Mouse (Mus musculus) adrenal gland, postnatal 10 days (tissue): ENCODE data around the gene Usp50. TPM values are rescaled to one million over a fixed set of nuclear protein-coding genes. Genes with fewer than 3 reads are reported as not detected.
A peak's percentile ranks its signal among the peaks of the same experiment; 100 is the strongest.

Experiments
- DNase-seq: peaks from one replicate; pipeline ENCODE4 v3.0.0; 2021; ENCODE audit warnings: mixed read lengths
- total RNA-seq, 2 experiments: library from RNA; stranded (reverse); gene quantifications; 2 replicates each; pipeline ENCODE4 v1.2.3; 2021

Gene Usp50
- total RNA-seq, 2 experiments from 2014 or later: not detected

DNA sequence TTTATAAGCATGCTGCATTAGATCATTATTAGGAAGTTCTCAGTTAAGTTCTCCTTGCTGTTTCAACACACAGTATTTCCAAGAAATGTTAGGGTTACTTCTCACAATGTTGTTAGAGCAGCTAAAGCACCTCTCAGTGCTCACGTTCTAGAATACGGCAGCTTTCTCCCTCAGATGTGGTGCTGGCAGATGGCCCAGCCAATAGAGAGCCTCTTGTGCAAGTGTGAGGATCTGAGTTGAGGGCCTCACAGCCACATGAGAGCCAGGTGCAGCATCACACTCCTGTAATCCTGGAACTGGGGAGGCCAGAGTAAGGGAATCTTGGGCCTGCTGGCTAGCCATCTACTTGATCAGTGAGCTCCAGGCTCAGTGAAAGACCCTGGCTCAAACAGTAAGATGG is 43.0 kb downstream of the Usp50 start:
- DNase-seq: peak; percentile 15

DNA sequence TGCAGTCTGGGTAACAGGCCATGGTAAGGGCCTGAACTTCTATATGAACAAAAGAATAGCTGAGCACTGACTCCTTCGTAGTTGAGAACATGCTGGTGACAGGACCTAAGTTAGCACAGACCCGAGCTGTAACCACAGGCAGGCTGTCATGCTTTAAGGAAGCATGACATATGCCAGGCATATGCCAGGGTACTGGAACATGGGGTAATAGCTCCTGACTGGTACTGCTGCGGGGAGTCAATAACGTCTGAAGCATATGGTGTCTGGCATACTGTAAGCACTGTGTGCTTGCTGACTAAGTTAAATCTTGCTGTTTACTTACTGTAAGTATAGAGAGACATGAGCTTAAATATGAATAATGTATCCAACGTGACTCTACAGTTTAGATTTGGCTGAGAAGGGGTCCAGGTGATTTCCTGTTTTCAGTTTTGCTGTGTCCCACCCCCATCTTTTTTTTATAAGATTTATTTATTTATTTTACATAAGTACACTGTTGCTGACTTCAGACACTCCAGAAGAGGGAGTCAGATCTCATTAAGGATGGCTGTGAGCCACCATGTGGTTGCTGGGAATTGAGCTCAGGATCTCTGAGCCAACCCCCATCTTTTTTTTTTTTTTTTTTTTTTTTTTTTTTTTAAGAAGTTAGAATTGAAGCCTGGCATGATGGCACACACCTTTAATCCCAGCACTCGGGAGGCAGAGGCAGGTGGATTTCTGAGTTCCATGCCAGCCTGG is 47.8 kb downstream of the Usp50 start:
- no peak for DNase-seq

DNA sequence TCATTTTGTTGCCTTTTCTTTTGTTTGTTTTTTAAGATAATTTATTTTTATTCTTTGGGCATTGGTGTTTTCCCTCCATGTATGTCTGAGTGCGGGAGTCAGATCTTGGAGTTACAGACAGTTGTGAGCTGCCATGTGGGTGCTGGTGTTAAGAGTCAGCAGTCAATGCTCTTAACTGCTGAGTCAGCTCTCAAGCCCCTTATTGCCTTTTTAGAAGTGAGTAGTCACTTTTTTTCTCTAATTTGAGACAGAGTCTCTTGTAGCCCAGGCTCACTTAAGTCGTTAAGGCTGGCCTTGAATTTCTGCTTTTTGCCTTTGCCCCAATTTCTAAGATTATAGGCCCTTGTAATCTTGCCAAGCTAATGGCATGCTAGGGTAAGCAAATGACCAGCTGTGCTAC is 52.8 kb downstream of the Usp50 start:
- DNase-seq: no peak

DNA sequence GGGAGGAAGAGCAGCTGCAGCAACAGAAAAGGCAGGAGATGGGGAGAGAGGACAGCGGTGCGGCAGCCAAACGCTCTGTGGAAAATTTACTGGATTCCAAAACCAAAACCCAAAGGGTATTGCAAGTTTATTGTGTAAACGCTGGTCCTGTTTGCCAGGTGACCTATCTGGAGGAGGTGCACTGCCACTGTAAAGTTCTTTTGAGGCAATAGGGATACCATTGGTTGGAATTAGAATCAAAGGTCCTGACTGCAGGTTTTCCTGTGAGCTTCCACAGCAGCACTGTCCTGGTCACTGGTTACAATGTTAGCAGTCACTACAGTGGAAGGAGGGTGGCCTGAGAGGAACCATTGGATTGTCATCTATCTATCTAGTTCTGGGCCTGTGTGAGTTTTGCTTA is 54.1 kb downstream of the Usp50 start:
- peak; percentile 19 for DNase-seq

DNA sequence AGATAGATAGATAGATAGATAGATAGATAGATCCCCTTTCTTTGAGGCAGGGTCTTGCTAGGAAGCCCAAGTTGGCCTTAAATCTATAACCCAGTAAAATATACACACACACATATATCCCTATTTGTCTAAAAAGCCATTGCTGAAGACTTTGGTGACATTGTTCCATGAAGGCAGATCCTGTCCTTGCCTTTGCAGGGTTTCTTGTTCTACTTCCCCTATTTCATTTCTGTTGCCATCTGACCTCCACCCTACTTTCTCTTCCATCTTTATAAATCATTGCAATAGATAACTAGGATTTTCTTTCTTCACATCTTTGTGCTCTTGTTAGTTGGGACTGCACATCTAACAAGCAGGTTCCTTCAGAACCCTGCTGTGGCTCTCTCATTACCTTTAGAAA is 70.3 kb downstream of the Usp50 start:
- DNase-seq: no peak

DNA sequence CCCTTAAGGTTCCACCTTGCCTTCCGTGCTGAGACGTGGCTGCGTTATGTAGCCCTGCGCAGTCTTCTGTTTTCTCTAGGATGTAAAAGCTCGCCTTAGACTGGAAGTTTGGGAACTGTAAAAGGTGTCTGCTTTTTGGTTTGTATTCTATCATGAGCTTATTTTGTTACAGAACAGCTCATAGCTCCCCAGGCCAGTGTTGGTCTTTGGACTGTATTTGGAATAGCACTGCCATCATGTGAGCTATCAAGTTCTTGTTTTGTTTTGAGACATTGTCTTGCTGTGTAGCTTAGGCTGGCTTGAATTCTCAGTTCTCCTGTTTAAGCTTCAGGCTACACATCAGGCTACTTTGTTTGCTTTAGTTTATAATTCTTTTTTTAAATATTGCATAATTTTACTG is 70.7 kb downstream of the Usp50 start:
- DNase-seq: no peak

DNA sequence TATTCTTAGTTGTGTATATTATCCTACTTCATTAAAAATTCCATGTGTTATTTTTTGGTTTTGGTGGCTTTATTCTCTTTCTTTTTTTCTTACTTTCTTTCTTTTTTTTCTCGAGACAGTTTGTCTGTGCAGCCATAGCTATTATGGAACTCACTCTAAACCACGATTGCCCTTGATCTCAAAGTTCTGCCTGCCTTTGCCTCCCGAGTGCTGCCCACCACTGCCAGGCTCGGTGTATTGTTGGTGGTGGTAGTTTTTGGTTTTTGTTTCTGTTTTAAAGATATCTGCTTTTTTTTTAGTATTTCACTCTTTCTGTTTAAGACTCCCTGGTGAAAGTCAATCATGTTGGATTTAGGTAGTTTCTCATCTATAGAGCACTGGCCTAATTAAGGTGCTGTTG is 74.9 kb downstream of the Usp50 start:
- no peak for DNase-seq

DNA sequence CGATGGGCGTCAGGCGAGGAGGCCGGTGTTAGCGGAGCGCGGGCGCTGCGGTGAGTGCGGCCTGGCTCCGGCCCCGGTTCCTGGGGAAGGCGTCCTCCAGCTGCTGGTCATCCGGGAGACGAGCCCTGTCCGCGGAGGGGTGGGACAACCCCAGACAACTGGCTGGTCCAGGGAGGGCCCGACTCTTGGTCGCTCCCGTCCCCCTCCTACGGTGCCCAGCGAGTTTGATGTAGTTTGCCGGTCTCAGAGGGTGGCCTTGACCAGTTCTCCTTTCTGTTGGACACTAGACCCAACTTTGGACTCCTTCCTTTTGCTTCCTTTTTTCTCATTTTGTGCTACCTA is 75.9 kb downstream of the Usp50 start:
- no peak for DNase-seq

DNA sequence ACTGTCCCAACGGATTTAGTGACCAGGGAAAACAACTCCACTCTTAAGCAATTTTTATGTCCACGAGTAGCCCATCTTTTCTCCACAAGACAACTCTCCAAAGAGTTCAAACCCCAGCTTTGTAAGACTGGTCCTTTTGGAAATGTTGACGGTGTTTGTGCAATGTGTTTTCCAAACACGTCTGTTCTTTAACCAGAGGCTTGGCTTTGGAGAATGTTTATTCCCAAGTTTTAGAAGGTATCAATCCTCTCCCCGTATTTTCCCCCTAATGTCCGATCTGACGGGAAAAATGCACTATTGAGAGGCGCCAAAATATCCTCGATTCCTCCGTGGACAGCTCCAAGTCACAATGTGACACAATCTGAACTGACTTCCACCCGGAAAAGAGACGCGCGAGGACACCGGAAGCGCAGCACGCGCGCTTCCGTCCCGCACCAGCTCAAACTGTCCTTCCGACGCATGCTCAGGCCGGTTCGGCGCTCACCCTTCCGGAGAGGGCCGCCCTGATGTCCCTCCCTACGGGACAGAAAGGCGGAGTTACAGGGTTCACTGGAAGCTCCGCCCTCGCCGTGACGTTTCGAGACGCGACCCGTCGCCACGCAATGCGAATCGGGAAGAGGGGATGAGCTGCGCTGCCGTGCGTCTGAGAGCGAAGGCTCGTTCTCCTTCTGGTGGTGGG is 76.4 kb downstream of the Usp50 start, which contains the start of gene Usp8:
Gene Usp8 (plus strand): TSS at position 570 of the 679 bp plus-strand sequence.
- DNase-seq: peak; percentile 99

DNA sequence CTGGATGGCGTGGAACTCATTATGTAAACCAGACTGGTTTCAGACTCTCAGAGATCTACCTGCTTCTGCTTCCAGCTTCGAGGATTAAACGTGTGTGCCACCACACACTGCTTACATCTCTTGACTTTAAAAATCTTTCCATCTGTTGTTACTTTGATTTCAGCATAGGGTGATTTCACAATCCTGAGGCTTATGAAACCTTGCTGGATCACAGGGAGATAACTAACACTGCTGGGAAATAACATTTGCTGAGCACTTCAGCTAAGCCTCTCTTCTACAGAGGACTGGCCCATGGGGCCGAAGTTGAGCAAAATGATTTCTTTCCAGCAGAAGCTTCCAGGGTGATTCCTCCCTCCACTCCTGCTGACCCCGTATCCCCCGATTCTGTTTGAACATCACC is 88.0 kb downstream of the Usp50 start:
- DNase-seq: no peak

DNA sequence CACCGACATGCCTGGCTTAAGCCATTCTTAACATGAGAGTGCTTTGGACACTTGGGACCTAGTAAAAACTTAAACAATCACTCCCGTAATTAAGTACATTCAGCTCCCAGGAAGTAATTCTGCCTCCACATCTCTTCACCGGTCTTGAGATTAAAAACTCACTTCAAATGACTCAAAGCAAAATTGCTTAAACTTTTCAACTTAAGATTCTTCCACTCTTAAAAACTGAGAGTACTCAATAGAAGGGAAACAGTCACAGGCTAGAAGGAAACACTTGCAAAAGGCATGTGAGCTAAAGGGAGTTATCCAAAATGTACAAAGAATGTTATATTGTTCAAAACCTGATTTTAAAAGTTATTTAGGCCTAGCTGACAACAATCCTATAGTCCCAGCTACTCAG is 92.0 kb downstream of the Usp50 start:
- DNase-seq: no peak

DNA sequence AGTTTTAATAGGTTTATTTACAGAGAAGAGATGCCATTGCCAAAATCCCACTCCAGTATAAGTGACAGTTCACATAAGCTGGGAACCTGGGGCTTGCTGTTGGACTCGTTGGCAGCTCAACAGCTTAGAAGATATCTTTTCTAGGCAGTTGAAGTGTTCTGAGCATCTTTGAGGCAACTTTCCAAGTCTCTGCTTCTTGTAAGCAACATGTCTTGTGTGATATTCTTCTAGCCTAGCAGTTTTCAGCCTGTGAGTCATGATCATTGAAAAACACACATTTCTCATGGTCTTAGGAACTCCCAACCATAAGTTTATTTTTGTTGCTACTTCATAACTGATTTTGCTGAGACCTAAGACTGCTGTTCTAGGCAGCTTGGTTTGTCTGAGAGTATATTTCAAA is 100.3 kb downstream of the Usp50 start:
- DNase-seq: no peak

DNA sequence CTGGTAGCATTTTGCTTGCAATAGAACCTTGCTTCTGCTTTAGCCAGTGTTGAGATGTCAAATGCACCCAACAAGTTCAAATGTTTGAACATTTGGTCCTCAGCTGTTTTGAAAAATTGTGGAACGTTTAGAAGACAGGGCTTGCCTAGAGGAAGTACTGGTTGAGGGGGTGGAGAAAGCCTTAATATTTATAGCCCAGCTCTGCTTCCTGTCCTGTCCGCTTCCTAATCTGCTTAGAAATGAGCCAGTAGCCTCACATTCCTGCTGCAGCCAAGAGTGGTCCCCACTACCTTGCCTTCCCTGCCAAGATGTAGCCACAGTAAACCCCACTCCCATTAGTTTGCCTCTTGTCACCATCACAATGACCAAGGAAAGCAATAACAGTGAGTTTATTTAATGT is 100.9 kb downstream of the Usp50 start:
- no peak for DNase-seq

DNA sequence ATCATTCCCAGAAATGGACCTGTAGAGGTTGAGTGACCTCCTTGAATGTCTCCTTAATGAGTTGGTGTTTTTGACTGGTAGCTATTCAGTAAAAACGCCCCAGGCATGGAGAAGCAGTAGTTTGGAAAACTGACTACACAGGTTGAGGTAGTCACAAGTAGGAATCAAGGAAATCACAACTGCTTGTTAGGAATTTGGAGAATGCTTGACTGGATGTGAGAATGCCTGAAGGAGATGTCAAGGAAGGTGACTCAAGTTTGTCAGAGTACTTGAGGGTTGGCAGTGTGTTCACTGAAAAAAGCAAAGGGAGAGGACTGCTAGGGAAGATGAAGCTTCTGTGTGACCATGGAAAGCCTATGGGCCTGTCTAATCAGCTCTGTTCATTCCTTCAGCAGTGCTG is 105.9 kb downstream of the Usp50 start:
- no peak for DNase-seq

DNA sequence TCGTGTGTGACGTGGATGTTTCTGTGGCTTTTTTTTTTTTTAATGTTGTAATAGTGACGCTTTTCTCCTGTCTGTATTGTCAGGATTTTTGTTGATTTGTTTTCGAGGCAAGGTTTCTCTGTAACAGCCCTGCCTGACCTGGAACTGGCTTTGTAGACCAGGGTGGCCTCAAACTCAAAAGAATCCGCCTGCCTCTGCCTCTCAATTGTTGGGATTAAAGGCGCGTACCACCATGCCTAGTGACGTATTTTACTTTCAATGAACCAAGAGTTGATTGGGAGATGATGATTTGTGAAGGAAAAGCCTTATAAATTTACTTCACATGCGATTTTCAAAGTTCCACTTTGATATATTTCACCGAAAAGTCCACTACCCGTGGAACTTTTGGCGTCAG is 107.2 kb downstream of the Usp50 start, which contains the start of gene Gabpb1:
Gene Gabpb1 (minus strand): TSS at position 216 of the 394 bp plus-strand sequence.
- no peak for DNase-seq

DNA sequence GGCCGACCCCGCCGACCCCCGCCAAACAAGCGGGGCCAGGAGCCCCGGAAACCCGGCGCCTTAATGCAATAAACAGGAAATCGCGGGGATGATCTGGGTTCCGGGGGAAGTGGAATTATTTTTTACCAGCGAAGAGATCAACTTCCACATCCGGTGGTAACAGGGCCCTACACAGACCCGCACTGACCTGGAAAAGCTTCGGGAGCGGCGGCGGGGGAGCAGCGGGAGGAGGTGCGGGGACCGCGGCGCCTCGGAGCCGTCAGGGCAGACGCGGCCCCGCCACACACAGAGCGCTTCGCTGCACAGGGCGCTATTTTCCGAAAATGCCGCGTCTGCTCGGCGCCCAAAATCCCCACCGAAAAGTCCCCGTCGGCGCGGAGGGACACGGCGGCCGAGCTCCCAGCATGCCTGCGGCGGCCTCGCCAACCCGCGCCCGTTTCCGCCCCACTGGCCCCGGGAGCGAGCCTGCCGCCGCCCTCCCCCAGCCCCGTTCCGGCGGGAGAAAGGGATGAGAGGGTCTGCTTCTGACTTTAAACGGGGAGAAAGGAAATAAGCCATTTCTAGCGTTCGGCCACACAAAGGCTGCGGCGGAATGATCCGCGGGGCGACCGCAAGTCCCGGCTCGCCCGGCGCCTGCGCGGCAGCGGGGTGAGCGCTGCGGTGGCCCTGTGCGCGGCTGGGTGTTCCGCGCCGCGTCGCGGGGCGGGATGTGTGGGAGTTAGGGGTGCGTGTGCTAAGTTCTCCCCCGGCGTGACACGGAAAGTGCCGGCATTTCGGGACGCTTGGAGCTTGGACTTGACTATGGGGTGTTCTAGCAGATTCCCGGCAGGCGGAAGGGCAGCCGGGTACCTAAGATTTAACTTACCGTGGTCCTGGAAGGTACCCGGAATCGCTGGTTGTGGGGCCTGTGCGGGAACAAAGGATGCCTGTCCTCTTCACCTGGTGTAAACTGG is 107.8 kb downstream of the Usp50 start:
- DNase-seq: peak; percentile 89

DNA sequence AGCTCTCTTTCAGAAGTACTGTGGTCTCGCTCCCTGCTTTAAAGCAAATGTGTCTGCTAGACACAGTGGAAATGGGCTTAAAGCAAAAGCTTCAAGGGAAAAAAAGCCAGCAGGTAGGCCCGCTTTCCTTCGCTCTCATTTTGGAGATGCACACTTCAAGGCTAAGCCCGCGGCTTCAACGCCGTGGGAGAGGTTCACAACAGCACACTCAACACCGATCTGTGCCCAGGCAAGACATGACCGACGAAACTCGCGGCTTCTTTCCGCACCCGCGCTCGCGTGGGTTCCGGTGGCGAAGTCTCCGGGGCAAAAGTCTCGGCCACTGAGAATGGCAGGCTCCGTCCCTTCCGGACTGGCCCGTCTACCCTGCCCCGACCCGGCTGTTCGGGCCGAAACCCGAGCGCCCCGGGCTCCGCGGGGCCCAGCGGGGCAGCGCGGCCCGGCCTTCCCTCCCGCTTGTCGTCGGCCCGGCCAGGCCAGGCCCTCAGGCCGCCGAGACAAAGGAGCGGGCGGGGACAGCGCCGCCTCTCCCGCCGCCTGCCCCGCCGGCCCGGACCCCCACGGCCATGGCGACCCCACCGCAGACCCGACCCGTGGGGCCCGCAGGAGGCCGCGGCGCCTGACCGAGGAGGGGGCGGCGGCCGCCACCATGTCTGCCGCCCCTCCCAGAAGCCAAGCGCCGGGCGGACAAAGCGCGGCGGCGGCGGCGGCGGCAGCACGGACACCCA is 108.7 kb downstream of the Usp50 start:
- DNase-seq: peak; percentile 65

DNA sequence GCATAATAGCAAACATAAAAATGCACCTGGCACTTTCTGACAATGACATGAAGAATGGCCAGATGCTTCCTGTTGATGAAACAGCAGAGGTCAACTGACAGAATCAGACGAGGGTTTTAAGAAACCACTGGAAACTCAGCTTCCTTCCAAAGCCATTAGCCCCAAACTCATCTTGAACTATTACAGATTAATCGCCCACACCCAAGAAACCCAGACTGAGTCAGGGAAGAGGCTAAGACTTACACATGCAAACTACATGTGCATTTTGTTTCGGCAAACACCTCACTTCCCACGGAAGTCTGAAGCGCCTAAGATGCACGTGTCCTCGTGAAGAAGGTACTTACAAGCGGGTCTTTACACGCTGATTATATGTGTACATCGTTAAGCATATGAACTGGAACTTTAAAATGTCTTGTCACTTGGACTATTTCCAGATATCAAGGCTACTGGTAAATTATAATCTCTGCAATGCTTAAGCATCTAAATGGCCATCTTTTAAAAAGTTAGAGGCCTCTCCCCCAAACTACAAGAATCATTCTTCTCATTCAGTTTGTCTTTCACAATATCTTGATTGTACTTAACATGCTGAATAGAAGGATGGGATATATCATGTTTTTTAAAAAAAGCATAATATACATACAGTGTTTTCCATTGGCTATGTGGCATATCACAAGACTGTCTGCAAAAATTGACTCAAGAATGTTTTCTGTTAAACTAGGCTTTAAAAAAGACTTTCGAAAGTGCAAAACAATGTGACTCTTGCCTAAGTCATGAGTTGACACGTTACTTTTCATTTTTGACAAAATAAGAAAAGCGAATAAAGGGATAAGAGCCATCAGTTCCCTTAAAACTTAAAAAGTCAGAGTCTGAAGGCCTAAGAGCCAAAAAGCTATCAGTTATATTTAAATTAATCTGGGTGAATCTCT is 109.7 kb downstream of the Usp50 start:
- DNase-seq: no peak

DNA sequence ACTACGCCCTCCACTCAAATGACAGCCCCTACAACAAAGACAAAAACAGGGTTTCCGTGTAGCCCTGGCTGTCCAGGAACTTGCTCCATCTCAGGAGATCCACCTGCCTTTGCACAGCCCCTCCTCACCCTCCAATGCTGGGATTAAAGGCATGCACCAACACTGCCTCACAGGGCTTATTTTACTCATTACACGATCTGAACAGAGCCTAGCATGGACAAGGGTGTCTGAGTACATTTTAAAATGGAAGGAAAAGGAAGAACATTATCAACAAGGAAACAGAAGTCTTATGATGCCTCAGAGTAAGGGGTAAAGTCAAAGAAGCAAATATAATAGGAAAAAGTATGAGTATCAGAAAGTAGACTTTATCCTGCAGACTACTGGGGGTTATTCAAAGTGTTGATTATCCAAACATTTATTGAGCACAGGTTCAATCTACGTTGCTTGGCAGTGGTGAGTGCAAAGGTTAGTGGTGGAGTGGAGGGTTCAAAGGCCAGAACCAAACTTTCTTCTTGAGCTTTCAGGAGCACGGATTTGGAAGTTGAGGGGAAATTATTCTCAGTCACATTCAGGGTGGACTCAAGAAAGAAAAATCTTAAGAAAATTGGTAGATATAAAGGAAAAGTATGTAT is 114.5 kb downstream of the Usp50 start:
- DNase-seq: no peak

DNA sequence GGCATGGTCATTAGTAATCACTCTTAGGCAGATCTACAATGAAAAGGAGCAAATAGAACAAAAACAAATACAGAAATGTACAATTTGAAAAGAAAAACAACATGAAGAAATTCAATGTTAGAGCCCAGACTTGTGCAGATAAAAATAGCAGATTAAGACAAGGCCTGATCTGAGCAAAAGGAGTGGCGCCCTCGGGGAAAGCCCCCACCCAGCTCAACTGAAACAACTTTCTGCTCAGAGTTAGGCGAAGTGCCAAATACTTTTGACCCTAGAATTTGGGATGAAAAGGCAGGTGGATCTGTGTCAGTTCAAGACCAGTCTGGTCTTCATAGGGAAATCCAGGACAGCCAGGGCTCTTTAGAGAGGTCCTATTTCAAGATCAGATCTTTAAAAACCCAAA is 117.3 kb downstream of the Usp50 start:
- DNase-seq: no peak

DNA sequence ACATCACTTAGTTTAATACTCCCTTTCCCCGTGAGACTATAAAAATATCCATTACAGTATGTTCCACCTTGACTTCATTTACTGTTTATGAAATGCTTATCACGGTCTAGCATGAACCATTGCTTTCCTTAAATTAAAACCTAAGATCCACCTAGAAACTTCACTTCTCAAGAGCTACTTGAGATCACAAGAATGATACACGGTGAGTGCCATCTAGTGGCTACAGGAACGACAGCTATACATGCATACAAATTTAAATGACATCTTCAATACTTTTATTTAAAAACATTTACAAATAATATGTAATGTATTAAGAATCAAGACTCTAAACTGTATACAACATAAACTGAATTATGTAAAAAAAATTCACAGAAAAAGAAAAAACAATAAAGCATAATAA is 119.8 kb downstream of the Usp50 start:
- peak; percentile 47 for DNase-seq
